Mouse (Mus musculus) heart, adult 2 months (tissue): ENCODE data around the gene 4921507P07Rik.

ENCODE experiments used
- CTCF ChIP-seq: fragments of 200-600 bp; IDR thresholded peaks from 2 replicates; pipeline ENCODE4 v1.8.1; 2022; ENCODE audit warnings: antibody characterized with exemption, mild to moderate bottlenecking, moderate library complexity
- EP300 ChIP-seq: fragments of 200-500 bp; IDR thresholded peaks from 2 replicates; pipeline ENCODE4 v1.6.1; 2011; ENCODE audit warnings: low read depth, low read length, control low read depth; ENCODE audit not compliant: insufficient read depth
- POLR2A ChIP-seq: fragments of 200-500 bp; IDR thresholded peaks from 2 replicates; pipeline ENCODE4 v1.6.1; 2011; ENCODE audit warnings: mild to moderate bottlenecking, low read depth, low read length, control low read depth; ENCODE audit not compliant: insufficient read depth

DNA sequence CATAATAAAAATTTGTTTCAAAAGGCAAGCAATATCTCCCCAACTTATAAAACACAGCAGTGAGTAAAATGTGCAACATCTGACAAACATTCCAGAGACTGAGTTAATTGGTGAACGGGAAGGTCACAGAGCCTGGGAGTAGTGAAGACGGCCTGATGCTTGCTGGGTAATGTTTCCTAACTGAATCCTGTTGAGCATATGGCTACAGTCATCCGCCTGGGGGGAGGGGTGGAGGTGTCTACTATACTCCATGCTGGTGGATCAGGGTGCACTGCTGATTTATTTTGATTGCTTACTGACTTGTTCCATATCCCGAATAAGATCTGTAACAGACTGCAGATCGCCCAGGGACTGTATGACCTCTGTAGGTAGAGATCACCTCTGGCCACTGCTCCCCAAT lies 45.5 kb upstream of the 4921507P07Rik start:
- no peak for TF ChIP-seq EP300
- TF ChIP-seq CTCF: no peak
- no peak for TF ChIP-seq POLR2A
